Mouse (Mus musculus) neural tube, embryonic 11.5 days (tissue): ENCODE results near the gene Sphk1. TPM values are rescaled to one million over a fixed set of nuclear protein-coding genes. Genes with fewer than 3 reads are reported as not detected.

Experiments used
- polyA plus RNA-seq: library from polyadenylated mRNA; unstranded; fragments of >200 nt; fragmentation: Nextera tagmentation; extraction: Ambion mirVana; gene quantifications from 2 replicates; pipeline ENCODE4 v1.2.1, GENCODE M21; 2014

Sphk1 gene
- polyA plus RNA-seq, 1 experiment from 2014 or later, result 9.9 TPM

Other genes starting within 250 kb of the Sphk1 start
- 0.49 and 0.70 TPM in 2 replicates for gene Galr2, start 250.0 kb upstream of the Sphk1 start, polyA plus RNA-seq
- gene Exoc7, start 223.7 kb upstream of the Sphk1 start, polyA plus RNA-seq, result 74.3 and 75.5 TPM in 2 replicates
- gene Foxj1, start 195.5 kb upstream of the Sphk1 start, polyA plus RNA-seq, result 2.5 and 3.1 TPM in 2 replicates
- gene Rnf157, start 117.9 kb upstream of the Sphk1 start, polyA plus RNA-seq, result 31.1 and 34.6 TPM in 2 replicates
- 90.3 and 92.4 TPM in 2 replicates for gene Ubald2, start 96.8 kb upstream of the Sphk1 start, polyA plus RNA-seq
- gene Qrich2, start 64.7 kb upstream of the Sphk1 start, polyA plus RNA-seq, result 0.40 TPM in 1 of 2 replicates, not detected in the other
- 212 and 222 TPM in 2 replicates for gene Prpsap1, start 36.7 kb upstream of the Sphk1 start, polyA plus RNA-seq
- 28.8 and 29.1 TPM in 2 replicates for gene Ube2o, start 50.5 kb downstream of the Sphk1 start, polyA plus RNA-seq
- gene Aanat, start 55.5 kb downstream of the Sphk1 start, polyA plus RNA-seq, result not detected in 2 replicates
- 4.9 and 5.3 TPM in 2 replicates for gene Rhbdf2, start 96.1 kb downstream of the Sphk1 start, polyA plus RNA-seq
- gene Prcd, start 122.6 kb downstream of the Sphk1 start, polyA plus RNA-seq, result 0.37 and 0.53 TPM in 2 replicates
- 2.3 and 3.0 TPM in 2 replicates for gene Cygb, start 123.4 kb downstream of the Sphk1 start, polyA plus RNA-seq
- gene St6galnac1, start 244.6 kb downstream of the Sphk1 start, polyA plus RNA-seq, result not detected in 2 replicates